Comparison of ENCODE assay signal across 28 mouse cellular contexts in genomic region chr19:43847966-43848365, GRCm38 (mm10).
DNase-seq lines count a peak whose midpoint lies in the region; ATAC-seq and TF ChIP-seq lines count a peak whose summit lies in the region.
"Had no signal": no experiment of that assay in that cellular context is flagged by ENCODE, and none has a peak within 500 bp of the region (broad histone marks: within the 10 kb centered on the region; RNA-seq: fewer than 3 reads in every experiment).

No protein-coding gene starts in this region.

- no peaks in the 10 kb centered on the region for H3K27me3 ChIP-seq in hindbrain, embryonic 12.5 days
- H3K27me3 ChIP-seq: forebrain, embryonic 13.5 days; heart, embryonic 12.5 days; heart, embryonic 15.5 days; Patski had no signal

- no peaks in the 10 kb centered on the region for H3K4me1 ChIP-seq in hindbrain, embryonic 12.5 days
- H3K4me1 ChIP-seq: forebrain, embryonic 13.5 days; heart, embryonic 12.5 days; heart, embryonic 15.5 days; hindbrain, embryonic 10.5 days had no signal

- H3K4me2 ChIP-seq in hindbrain, embryonic 12.5 days (replicated peaks) = no peak overlapping the region
- H3K4me2 ChIP-seq: forebrain, embryonic 13.5 days; heart, embryonic 12.5 days; heart, embryonic 15.5 days; hindbrain, embryonic 14.5 days had no signal

- no peaks in the 10 kb centered on the region for H3K9me3 ChIP-seq in hindbrain, embryonic 12.5 days (replicated peaks)
- H3K9me3 ChIP-seq: forebrain, embryonic 10.5 days; forebrain, embryonic 13.5 days; G1E; heart, embryonic 12.5 days; heart, embryonic 15.5 days; hindbrain, embryonic 10.5 days had no signal

- intact Hi-C loops in gastrocnemius, postnatal 36 days (cut with DNase I) = no loop called here

- no peak for ATAC-seq in hindbrain, embryonic 12.5 days (ENCODE audit: low FRiP score)
- ATAC-seq: forebrain, embryonic 13.5 days; forebrain, embryonic 16.5 days; hindbrain, postnatal 0 days; inflammation-experienced regulatory T-cells, adult 6 months; intestine, embryonic 16.5 days; Patski had no signal

- DNase-seq in layer of hippocampus, adult 2 months (ENCODE audit: low spot score in 2 of 2) = no peak
- DNase-seq in layer of hippocampus, adult 9-10 months (ENCODE audit: low spot score) = no peak
- DNase-seq in ES-CJ7 (ENCODE audit: low read depth, low spot score) = peak; percentile 90
- peak; percentile 58 for DNase-seq in WW6 (ENCODE audit: low read depth, low spot score)
- no peak for DNase-seq in gastrocnemius, postnatal 36 days
- DNase-seq: adrenal gland, adult 2 months; adrenal gland, postnatal 14 days; cerebellum, adult 18-20 months; cerebellum, adult 9-10 months; cerebellum, postnatal 14 days; gastrocnemius, postnatal 14 days; heart, adult 18-20 months; heart, postnatal 10 days; heart, postnatal 36 days; kidney, adult 18-20 months had no signal

- H3K36me3 ChIP-seq in hindbrain, embryonic 12.5 days = peaks cover 73% of the 10 kb centered on the region
- H3K36me3 ChIP-seq: G1E had no signal

- no peak overlapping the region for H3K27ac ChIP-seq in layer of hippocampus, adult 2 months
- H3K27ac ChIP-seq in hindbrain, embryonic 12.5 days = no peak overlapping the region
- H3K27ac ChIP-seq: forebrain, embryonic 10.5 days; forebrain, embryonic 13.5 days; heart, embryonic 15.5 days; hindbrain, embryonic 10.5 days; hindbrain, embryonic 14.5 days; hindbrain, postnatal 0 days had no signal

- no peak for TF ChIP-seq CTCF in layer of hippocampus, adult 2 months (conservative IDR thresholded peaks at IDR 0.05)

- no peak overlapping the region for H3K9ac ChIP-seq in hindbrain, embryonic 12.5 days
- H3K9ac ChIP-seq: forebrain, embryonic 13.5 days; heart, embryonic 12.5 days; heart, embryonic 15.5 days; hindbrain, embryonic 14.5 days had no signal

- H3K4me3 ChIP-seq in layer of hippocampus, adult 2 months = peak overlapping the region; percentile 11; the same call in 1 of the 2 replicates
- no peak overlapping the region for H3K4me3 ChIP-seq in hindbrain, embryonic 12.5 days
- H3K4me3 ChIP-seq: forebrain, embryonic 10.5 days; forebrain, embryonic 13.5 days; heart, embryonic 12.5 days; heart, embryonic 15.5 days; hindbrain, embryonic 10.5 days had no signal

- 96% methylated on average over 15 of the region's 15 CpGs for WGBS in hindbrain, embryonic 12.5 days

Comparison
In these comparisons a context has a peak if more than half of its experiments do, and no peak if none do; other contexts are left out.
1. DNase-seq: peak in ES-CJ7 (single experiment) and WW6 (single experiment); none in layer of hippocampus, adult 2 months (0 of 2), layer of hippocampus, adult 9-10 months (single experiment) and gastrocnemius, postnatal 36 days (0 of 2).